Comparison of ENCODE assay signal across 27 mouse cellular contexts in the genomic region with DNA sequence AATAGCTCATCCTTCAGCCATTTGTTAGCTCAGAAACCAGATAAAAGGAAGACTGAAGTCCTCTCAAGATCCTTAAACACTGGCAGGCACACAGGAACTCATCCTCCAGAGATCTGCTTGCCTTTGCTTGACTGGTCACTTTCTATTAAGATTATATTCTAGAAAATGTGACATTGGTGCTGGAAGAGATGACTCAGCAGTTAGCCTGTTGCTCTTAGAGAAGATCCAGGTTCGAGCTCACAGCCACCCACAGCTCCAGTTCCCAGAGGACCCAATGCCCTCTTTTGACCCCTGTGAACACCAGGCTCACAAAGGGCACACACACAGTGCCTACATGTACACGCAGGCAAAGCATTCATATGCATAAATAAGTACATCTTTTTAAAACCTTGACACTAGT. TPM values are rescaled to one million over a fixed set of nuclear protein-coding genes. Genes with fewer than 3 reads are reported as not detected.
DNase-seq lines count a peak whose midpoint lies in the region; ATAC-seq and TF ChIP-seq lines count a peak whose summit lies in the region.
"Had no signal": no experiment of that assay in that cellular context is flagged by ENCODE, and none has a peak within 500 bp of the region (broad histone marks: within the 10 kb centered on the region; RNA-seq: fewer than 3 reads in every experiment).

No protein-coding gene starts in this region.

- no peak for TF ChIP-seq RAD21 in MEL (IDR thresholded peaks at IDR 0.05; ENCODE audit: low read depth, low read length)

- no peak for TF ChIP-seq EP300 in MEL (IDR thresholded peaks at IDR 0.05; ENCODE audit: low read depth in 1 of 2, low read length in 2 of 2)
- no peak for TF ChIP-seq EP300 in lung, postnatal 0 days (IDR thresholded peaks at IDR 0.05)

- H3K4me2 ChIP-seq in liver, embryonic 11.5 days = peak overlapping the region; percentile 72
- peak overlapping the region; percentile 64 for H3K4me2 ChIP-seq in liver, embryonic 15.5 days
- H3K4me2 ChIP-seq in lung, postnatal 0 days (replicated peaks; ENCODE audit: low read depth, low read length) = no peak overlapping the region
- H3K4me2 ChIP-seq: embryonic facial prominence, embryonic 15.5 days; forebrain, embryonic 13.5 days; hindbrain, embryonic 12.5 days; midbrain, embryonic 13.5 days; neural tube, embryonic 13.5 days had no signal

- H3K9me3 ChIP-seq in liver, embryonic 11.5 days (ENCODE audit: control insufficient read depth, low read length) = no peaks in the 10 kb centered on the region
- no peaks in the 10 kb centered on the region for H3K9me3 ChIP-seq in MEL (replicated peaks; ENCODE audit: insufficient read depth, low read length)
- no peaks in the 10 kb centered on the region for H3K9me3 ChIP-seq in liver, embryonic 15.5 days (replicated peaks)
- no peaks in the 10 kb centered on the region for H3K9me3 ChIP-seq in lung, postnatal 0 days (ENCODE audit: low read length)
- H3K9me3 ChIP-seq: embryonic facial prominence, embryonic 10.5 days; embryonic facial prominence, embryonic 15.5 days; forebrain, embryonic 13.5 days; heart, embryonic 10.5 days; heart, embryonic 15.5 days; hindbrain, embryonic 12.5 days; midbrain, embryonic 13.5 days; neural tube, embryonic 13.5 days; stomach, embryonic 15.5 days had no signal

- ATAC-seq in liver, embryonic 11.5 days (replicated peaks; ENCODE audit: low FRiP score) = no peak
- ATAC-seq in liver, embryonic 15.5 days (ENCODE audit: insufficient read depth) = no peak
- ATAC-seq in megakaryocyte-erythroid progenitor cell, adult 5-6 weeks (replicated peaks; ENCODE audit: low FRiP score, low TSS enrichment, poor library complexity, severe bottlenecking) = peak; percentile 18
- ATAC-seq in lung, postnatal 0 days = no peak
- no peak for ATAC-seq in CD4-positive, CD25-positive, alpha-beta regulatory T cell, adult 4 months
- ATAC-seq: forebrain, embryonic 13.5 days; hindbrain, postnatal 0 days; intestine, embryonic 16.5 days; midbrain, embryonic 13.5 days had no signal

- no peak for TF ChIP-seq POLR2A in MEL (IDR thresholded peaks at IDR 0.05; ENCODE audit: control insufficient read depth in 1 of 2, insufficient read depth in 1 of 2, low read depth in 1 of 2, low read length in 2 of 2, poor library complexity in 1 of 2)

- H3K4me1 ChIP-seq in liver, embryonic 11.5 days (replicated peaks; ENCODE audit: control insufficient read depth, insufficient read depth, low read length) = peaks cover 5% of the 10 kb centered on the region; the same call in 1 of the 2 replicates
- H3K4me1 ChIP-seq in MEL (ENCODE audit: control insufficient read depth in 1 of 2, insufficient read depth in 2 of 2, low read length in 2 of 2) = peaks cover 16 to 24% of the 10 kb centered on the region in 2 experiments
- H3K4me1 ChIP-seq in liver, embryonic 15.5 days (replicated peaks) = peaks cover 15% of the 10 kb centered on the region
- no peaks in the 10 kb centered on the region for H3K4me1 ChIP-seq in lung, postnatal 0 days (ENCODE audit: insufficient read depth, low read depth, low read length)
- H3K4me1 ChIP-seq: embryonic facial prominence, embryonic 15.5 days; forebrain, embryonic 13.5 days; heart, embryonic 10.5 days; heart, embryonic 15.5 days; hindbrain, embryonic 12.5 days; midbrain, embryonic 13.5 days; neural tube, embryonic 13.5 days; stomach, embryonic 15.5 days had no signal

- DNase-seq in liver, embryonic 11.5 days (ENCODE audit: low spot score) = no peak
- DNase-seq in liver (no peak), MEL (ENCODE audit: low read depth, low spot score) (no peak)
- no peak for DNase-seq in lung, postnatal 0 days (ENCODE audit: low spot score)
- DNase-seq in kidney, adult 9 months = no peak
- DNase-seq: cerebellum, adult 18-20 months; cerebellum, postnatal 10 days; gastrocnemius, postnatal 14 days; kidney, adult 8-10 months; kidney, postnatal 10 days; layer of hippocampus, postnatal 36 days; right cerebral cortex, postnatal 14 days had no signal

- no peaks in the 10 kb centered on the region for H3K27me3 ChIP-seq in liver, embryonic 11.5 days (replicated peaks; ENCODE audit: control insufficient read depth, insufficient read depth, low read length)
- H3K27me3 ChIP-seq in MEL (ENCODE audit: control insufficient read depth in 1 of 2, insufficient read depth in 2 of 2, low read length in 2 of 2) = no peaks in the 10 kb centered on the region
- H3K27me3 ChIP-seq in liver, embryonic 15.5 days = no peaks in the 10 kb centered on the region
- H3K27me3 ChIP-seq in lung, postnatal 0 days (replicated peaks; ENCODE audit: insufficient read depth, low read length) = no peaks in the 10 kb centered on the region
- H3K27me3 ChIP-seq: CH12.LX; embryonic facial prominence, embryonic 15.5 days; forebrain, embryonic 13.5 days; heart, embryonic 15.5 days; hindbrain, embryonic 12.5 days; midbrain, embryonic 13.5 days; neural tube, embryonic 13.5 days; stomach, embryonic 15.5 days had no signal

- H3K27ac ChIP-seq in liver, embryonic 11.5 days (ENCODE audit: low read depth, low read length) = peak overlapping the region; percentile 43; the same call in 1 of the 2 replicates
- H3K27ac ChIP-seq in MEL (ENCODE audit: control insufficient read depth, low read depth, low read length) = peak overlapping the region; percentile 81
- H3K27ac ChIP-seq in liver, embryonic 15.5 days (replicated peaks) = 0 out of 2 replicates have a peak overlapping the region, but pooled peaks have one; percentile 5
- H3K27ac ChIP-seq in lung, postnatal 0 days (ENCODE audit: low read length) = no peak overlapping the region
- H3K27ac ChIP-seq: embryonic facial prominence, embryonic 15.5 days; forebrain, embryonic 13.5 days; heart, embryonic 10.5 days; heart, embryonic 15.5 days; hindbrain, embryonic 12.5 days; hindbrain, postnatal 0 days; midbrain, embryonic 13.5 days; neural tube, embryonic 13.5 days; stomach, embryonic 15.5 days had no signal

- WGBS in liver, embryonic 11.5 days = 66% methylated on average over 2 of the region's 2 CpGs
- 40% methylated on average over 2 of the region's 2 CpGs for WGBS in liver, embryonic 15.5 days (ENCODE audit: insufficient replicate concordance)
- 65% methylated on average over 2 of the region's 2 CpGs for WGBS in lung, postnatal 0 days

- TF ChIP-seq CTCF in MEL (IDR thresholded peaks at IDR 0.05 in 2 of 3, conservative IDR thresholded peaks at IDR 0.05 in 1 of 3; ENCODE audit: control insufficient read depth in 1 of 3, insufficient read depth in 1 of 3, low read depth in 2 of 3, low read length in 3 of 3, poor library complexity in 1 of 3, severe bottlenecking in 1 of 3) = no peak
- no peak for TF ChIP-seq CTCF in lung, postnatal 0 days (IDR thresholded peaks at IDR 0.05)

- H3K36me3 ChIP-seq in liver, embryonic 11.5 days (ENCODE audit: control insufficient read depth, insufficient read depth, low read length) = no peaks in the 10 kb centered on the region
- H3K36me3 ChIP-seq in MEL (ENCODE audit: control insufficient read depth in 1 of 2, insufficient read depth in 2 of 2, low read length in 2 of 2) = peaks cover 5 to 27% of the 10 kb centered on the region in 2 experiments; a peak in 3 of 4 replicates
- H3K36me3 ChIP-seq in liver, embryonic 15.5 days (replicated peaks) = no peaks in the 10 kb centered on the region
- H3K36me3 ChIP-seq in lung, postnatal 0 days (ENCODE audit: insufficient read depth, low read length) = no peaks in the 10 kb centered on the region
- H3K36me3 ChIP-seq: embryonic facial prominence, embryonic 10.5 days; embryonic facial prominence, embryonic 15.5 days; heart, embryonic 10.5 days; heart, embryonic 15.5 days; hindbrain, embryonic 12.5 days; midbrain, embryonic 13.5 days; neural tube, embryonic 13.5 days; stomach, embryonic 15.5 days had no signal

- peaks cover 9% of the 10 kb centered on the region; the same call in 1 of the 2 replicates for H3K79me2 ChIP-seq in MEL (ENCODE audit: control insufficient read depth, insufficient read depth, low read length, poor library complexity)

- no peak overlapping the region for H3K4me3 ChIP-seq in liver, embryonic 11.5 days (ENCODE audit: low read depth, low read length)
- H3K4me3 ChIP-seq in MEL (ENCODE audit: control insufficient read depth in 1 of 2, insufficient read depth in 1 of 2, low read depth in 2 of 2, low read length in 2 of 2) = peak overlapping the region; percentile 44 to 54
- no peak overlapping the region for H3K4me3 ChIP-seq in liver, embryonic 15.5 days (replicated peaks)
- H3K4me3 ChIP-seq in lung, postnatal 0 days (ENCODE audit: low read depth, low read length) = no peak overlapping the region
- H3K4me3 ChIP-seq: embryonic facial prominence, embryonic 10.5 days; embryonic facial prominence, embryonic 15.5 days; forebrain, embryonic 13.5 days; heart, embryonic 10.5 days; heart, embryonic 15.5 days; hindbrain, embryonic 12.5 days; midbrain, embryonic 13.5 days; neural tube, embryonic 13.5 days; stomach, embryonic 15.5 days had no signal

- H3K9ac ChIP-seq in liver, embryonic 11.5 days (ENCODE audit: low read depth, low read length) = no peak overlapping the region
- H3K9ac ChIP-seq in MEL (ENCODE audit: control insufficient read depth, low read depth, low read length, poor library complexity, severe bottlenecking) = peak overlapping the region; percentile 65
- H3K9ac ChIP-seq in liver, embryonic 15.5 days = no peak overlapping the region
- H3K9ac ChIP-seq in lung, postnatal 0 days (replicated peaks; ENCODE audit: low read depth) = no peak overlapping the region
- H3K9ac ChIP-seq: embryonic facial prominence, embryonic 15.5 days; forebrain, embryonic 13.5 days; heart, embryonic 15.5 days; hindbrain, embryonic 12.5 days; midbrain, embryonic 13.5 days; neural tube, embryonic 13.5 days; stomach, embryonic 15.5 days had no signal

TF ChIP-seq in MEL, 35 proteins besides CTCF, POLR2A, EP300 and RAD21:
- TF ChIP-seq MAFK (IDR thresholded peaks at IDR 0.05; ENCODE audit: borderline replicate concordance, low read depth, low read length) (peak; percentile 46; the same call in 1 of the 2 replicates), KAT2A (conservative IDR thresholded peaks at IDR 0.05; ENCODE audit: low read depth, low read length) (no peak), NELFE (IDR thresholded peaks at IDR 0.05; ENCODE audit: low read depth, low read length) (peak; percentile 1; the same call in 1 of the 2 replicates), ZNF384 (IDR thresholded peaks at IDR 0.05; ENCODE audit: low read depth, low read length) (no peak)
TF ChIP-seq in MEL: peak in this region for 2.

RNA-seq across cellular contexts. Expression of a gene that starts 49.8 kb away (rescaled TPM):
- polyA plus RNA-seq in liver, embryonic 11.5 days (2014; fragmentation: Nextera tagmentation; extraction: Ambion mirVana) = 5.1 and 5.6 TPM in 2 replicates
- total RNA-seq in MEL (2012; rRNA removed) = 11.3 and 16.1 TPM in 2 replicates
- 100 to 1,000 TPM in 1 of 2 experiments, 10 to 100 TPM in 1; 21.1 to 109 TPM for polyA plus RNA-seq in MEL (2012; ENCODE audit: insufficient read depth in 1 of 2, insufficient read length in 2 of 2, low read depth in 1 of 2, low replicate concordance in 2 of 2, missing spikeins in 1 of 2)
- 1.5 and 1.8 TPM in 2 replicates for polyA plus RNA-seq in liver, embryonic 15.5 days (2015; fragmentation: Nextera tagmentation; extraction: Ambion mirVana)
- 7.9 and 11.5 TPM in 2 replicates for total RNA-seq in megakaryocyte-erythroid progenitor cell, adult 5-6 weeks (2014; fragmentation: Nextera tagmentation)
- 8.5 and 20.1 TPM in 2 replicates for total RNA-seq in megakaryocyte-erythroid progenitor cell, adult 5-6 weeks (2017)
- 6.7 and 7.5 TPM in 2 replicates for polyA plus RNA-seq in lung, postnatal 0 days (2015; fragmentation: Nextera tagmentation; extraction: Ambion mirVana)
- 100 to 1,000 TPM in 1 of 2 experiments, 10 to 100 TPM in 1; 90.9 to 104 TPM for polyA plus RNA-seq in CD4-positive, CD25-positive, alpha-beta regulatory T cell, adult 4 months (2017; shearing (Covaris generic))

Comparison
In these comparisons a context has a peak if more than half of its experiments do, and no peak if none do; other contexts are left out.
1. H3K4me3 ChIP-seq: peak in MEL (2 of 2); none in liver, embryonic 11.5 days (single experiment), liver, embryonic 15.5 days (single experiment) and lung, postnatal 0 days (single experiment).